Mouse (Mus musculus) heart, postnatal 4 days (tissue): Measurements from ENCODE around the gene Plvap. TPM values are rescaled to one million over a fixed set of nuclear protein-coding genes. Genes with fewer than 3 reads are reported as not detected.

Experiments
- DNase-seq: peaks from one replicate; pipeline ENCODE4 v3.0.0; 2021
- total RNA-seq, 2 experiments: library from RNA; stranded (reverse); gene quantifications; 2 replicates each; pipeline ENCODE4 v1.2.3; 2021

Plvap gene
- total RNA-seq, 2 experiments from 2014 or later: 35.8 to 43.2 TPM

DNA sequence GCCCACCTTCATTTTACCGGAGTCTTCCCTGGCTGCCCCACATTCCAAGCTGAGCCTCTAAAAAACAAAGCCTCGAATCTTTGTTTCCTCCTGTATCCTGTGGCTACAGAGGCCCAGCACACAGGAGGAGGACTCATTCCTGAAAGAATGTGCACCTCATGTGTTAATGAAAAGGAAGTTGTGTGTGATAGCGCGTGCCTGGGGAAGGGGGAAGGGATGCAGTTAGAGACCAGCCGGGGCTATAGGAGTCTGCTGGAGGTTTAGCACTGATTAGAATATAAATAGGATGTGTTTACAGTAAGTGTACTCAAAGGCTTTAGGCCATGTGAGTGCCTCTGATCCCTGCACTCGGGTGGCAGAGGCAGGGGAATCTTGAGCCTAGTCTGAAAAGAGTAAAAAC lies 14.7 kb upstream of the Plvap start:
- peak; percentile 29 for DNase-seq

DNA sequence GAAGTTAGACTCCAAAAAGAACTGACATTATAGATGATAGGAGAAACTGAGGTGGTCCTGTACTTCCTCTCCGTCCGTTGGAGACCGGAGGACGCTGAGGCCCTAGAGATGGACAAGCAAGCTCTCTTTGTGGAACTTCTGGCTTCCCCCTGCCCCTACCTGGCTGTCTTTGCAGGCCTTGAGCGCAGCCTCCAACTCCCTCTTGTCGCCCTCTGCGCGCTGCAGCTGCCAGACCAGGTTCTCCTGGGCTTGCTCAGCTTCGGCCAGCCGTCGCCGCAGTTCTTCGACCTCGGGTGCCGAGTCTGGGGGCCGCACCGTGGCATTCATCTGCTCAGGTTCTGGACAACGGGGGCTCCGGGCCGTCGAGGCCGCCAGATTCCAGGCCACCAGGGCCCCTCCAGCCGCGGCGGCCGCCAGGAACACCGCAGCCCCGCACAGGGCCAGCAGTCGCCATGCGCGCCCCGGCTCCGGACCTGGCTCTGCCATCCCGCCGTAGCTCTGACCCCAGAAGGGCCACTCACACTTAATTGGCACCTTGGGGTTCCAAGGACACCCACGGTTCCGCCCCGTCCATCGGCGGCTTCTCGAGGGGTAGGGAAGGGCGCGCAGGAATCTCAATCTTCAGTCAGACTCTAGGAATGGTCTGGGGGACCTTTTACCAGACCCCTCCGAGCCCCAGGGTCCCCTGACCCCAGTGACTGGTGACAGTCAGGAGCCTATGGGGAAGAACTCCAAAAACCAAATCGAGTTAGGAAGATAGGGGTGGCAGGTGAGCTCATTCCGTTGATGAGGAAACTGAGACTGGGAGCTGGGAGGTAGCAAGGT lies 13.9 kb upstream of the Plvap start, which contains the start of gene Ccdc194:
Gene Ccdc194, minus strand, starts transcription at position 486 of the 825 bp plus-strand sequence.
- DNase-seq: no peak

GRCm38 (mm10) chr8:71521634-71522033 lies 10.1 kb upstream of the Plvap start:
- DNase-seq: peak; percentile 99

DNA sequence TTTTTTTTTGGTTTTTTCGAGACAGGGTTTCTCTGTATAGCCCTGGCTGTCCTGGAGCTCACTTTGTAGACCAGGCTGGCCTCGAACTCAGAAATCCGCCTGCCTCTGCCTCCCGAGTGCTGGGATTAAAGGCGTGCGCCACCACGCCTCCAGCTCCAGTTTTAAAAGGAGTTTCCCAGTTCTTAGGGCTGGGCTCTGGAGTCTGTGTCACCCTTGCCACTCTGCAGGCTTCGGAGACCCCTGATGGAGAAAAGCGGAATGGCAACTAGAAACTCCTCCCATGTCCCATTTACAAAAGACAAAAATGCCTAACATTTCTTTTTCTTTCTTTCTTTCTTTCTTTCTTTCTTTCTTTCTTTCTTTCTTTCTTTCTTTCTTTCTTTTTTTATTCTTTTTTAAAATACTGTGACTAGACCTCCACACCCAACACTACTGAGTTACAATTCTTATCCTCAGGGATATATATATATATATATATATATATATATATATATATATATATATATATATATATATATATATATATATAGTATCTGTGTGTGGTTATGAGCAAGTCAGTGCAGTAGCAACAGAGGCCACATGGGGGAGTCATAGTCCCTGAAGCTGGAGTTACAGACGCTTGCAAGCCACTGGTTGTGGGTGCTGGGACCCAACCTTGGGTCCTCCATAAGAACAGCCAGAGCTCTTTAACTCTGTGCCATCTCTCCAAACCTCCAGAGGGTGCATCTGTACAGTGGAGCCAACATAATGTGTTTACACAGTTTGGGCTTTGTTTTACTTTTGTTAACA lies 7.7 kb upstream of the Plvap start:
- DNase-seq: peak; percentile 82

DNA sequence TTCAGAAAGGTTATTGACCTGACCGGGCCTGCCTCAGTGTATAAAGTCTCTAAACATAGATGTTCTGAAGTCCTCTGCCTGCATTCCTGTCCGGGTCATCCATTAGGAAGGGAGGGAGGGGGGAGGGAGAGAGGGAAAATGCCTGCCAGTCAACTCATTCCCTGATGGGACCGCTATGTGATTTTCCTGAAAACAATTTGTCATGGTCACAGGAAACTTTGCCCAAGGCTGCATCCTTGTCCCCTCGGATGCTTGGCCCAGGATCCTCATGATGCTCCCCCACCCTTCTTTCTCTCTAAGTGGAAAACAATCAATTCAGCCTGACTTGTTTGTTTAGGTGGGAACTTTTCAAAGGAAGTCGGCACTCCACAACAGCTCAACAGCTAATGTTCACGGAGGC lies 5.2 kb upstream of the Plvap start:
- DNase-seq: no peak

- no peak for DNase-seq
Observed at GRCm38 (mm10) chr8:71515043-71515442, 3.5 kb upstream of the Plvap start.

GRCm38 (mm10) chr8:71513018-71513754 lies 1.6 kb upstream of the Plvap start:
- no peak for DNase-seq

GRCm38 (mm10) chr8:71509316-71509715 lies 2.2 kb downstream of the Plvap start:
- DNase-seq: no peak

GRCm38 (mm10) chr8:71507589-71508104 lies 3.9 kb downstream of the Plvap start:
- DNase-seq: peak; percentile 82

DNA sequence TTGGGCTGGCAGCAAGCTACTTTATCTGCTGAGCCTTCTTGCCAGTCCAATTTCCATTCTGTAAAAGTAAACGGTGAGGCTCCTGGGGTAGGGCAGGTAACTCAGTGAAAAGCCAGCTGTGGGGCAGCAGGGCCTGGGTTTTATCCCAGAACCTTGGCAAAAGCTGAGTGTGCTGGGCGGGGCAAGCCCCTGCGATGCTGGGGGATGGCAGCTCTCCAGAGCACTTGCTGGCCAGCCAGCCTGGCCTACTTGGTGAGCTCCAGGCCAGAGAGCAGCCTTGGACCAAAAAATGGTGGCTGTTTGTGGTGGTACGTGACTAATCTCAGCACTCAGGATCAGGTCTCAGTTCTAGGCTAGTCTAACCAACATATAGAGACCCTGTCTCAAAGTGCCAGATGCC lies 5.6 kb downstream of the Plvap start:
- DNase-seq: no peak

- no peak for DNase-seq
Observed at GRCm38 (mm10) chr8:71505326-71505725, 6.2 kb downstream of the Plvap start.

DNA sequence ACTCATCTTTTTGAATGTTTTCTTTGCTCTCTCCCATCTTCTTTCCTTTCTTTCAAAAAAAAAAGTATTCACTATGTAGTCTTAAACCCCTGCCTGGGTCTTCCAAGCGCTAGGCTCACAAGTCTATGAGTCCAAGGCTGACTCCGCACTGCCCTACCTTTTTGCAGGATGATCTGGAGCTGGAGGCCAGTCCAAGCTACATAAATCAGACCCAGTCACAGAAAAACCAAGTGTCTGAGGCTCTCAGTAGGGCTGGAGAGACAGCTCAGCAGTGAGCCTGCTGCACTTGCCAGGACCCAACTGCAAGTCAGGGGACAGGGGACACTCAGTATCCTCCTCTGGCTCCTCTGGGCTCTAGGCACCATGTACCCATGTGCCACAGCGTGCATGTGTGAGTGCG lies 7.2 kb downstream of the Plvap start:
- no peak for DNase-seq

GRCm38 (mm10) chr8:71498816-71499690 lies 12.5 kb downstream of the Plvap start:
- no peak for DNase-seq

DNA sequence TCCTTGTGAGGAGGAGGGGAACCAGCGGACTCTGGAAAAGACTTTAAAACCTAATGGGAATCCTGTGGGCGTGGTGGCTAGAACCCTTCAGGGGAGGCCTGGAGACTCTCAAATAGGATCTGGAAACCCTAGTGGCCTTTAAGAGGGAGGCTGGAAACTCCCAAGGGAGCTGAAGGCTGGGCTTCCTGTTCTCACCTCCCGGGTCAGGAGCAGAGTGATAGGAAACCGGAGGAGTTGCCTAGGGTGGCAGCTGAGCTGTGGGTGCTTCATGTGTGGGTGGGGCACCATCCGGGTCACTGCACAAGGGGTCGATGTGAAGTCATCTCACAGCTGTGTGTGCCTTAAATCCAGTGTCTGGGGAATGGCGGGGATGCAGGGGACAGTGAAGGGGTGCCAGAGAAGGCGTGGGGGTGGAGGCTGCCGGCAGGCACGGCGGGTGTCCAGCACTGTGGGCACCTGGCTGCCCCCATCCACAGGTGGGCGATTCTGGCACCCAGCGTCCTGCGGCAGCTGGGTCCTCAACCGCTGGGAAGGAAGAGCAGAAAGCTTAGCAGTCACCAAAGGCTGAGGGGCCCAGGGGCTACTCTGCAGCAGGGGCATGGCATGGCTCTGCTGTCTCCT lies 13.6 kb downstream of the Plvap start:
- DNase-seq: no peak

DNA sequence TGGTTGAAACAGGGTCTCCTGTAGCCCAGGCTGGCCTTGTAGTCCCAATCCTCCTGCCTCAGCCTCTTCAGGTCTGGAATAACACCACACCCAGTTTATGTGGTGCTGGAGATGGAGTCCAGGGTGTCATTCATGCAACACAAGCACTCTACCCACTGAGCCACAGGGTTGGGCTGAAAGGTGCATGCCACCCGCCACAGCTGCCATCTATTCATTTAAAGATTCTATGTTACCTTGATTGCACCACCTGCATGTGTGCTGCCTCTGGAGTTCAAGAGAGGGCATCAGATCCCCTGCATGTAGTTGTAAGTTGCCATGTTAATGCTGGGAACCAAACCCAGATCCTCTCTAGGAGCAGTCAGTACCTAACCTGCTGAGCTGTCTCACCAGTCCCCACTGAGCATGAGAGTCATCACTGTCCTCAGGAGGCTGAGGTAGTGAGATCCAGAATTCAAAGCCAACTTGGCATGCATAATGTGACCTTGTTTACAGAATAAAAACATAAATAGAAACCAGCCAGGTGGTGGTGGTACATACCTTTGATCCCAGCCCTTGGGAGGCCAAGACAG lies 14.4 kb downstream of the Plvap start:
- no peak for DNase-seq

- peak; percentile 96 for DNase-seq
Observed at GRCm38 (mm10) chr8:71496481-71496880, 15.1 kb downstream of the Plvap start.

DNA sequence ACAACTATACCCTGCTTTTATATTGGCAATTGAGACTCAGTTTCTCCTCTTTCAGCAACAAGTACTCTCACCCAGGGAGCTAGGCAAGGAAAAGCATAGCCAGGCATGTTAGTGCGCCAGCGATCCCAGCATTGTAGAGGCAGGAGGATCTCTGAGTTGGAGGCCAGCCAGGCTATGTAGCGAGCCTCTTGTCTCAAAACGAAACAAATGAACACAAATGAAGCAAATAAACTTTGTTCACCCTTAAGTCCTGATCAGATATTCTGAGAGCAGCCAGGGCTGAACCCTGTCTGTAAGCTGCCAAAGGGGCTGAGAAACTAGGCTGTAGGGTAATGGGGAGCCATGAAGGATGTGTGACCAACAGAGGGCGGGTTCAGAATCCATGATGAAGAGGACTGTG lies 15.7 kb downstream of the Plvap start:
- no peak for DNase-seq

DNA sequence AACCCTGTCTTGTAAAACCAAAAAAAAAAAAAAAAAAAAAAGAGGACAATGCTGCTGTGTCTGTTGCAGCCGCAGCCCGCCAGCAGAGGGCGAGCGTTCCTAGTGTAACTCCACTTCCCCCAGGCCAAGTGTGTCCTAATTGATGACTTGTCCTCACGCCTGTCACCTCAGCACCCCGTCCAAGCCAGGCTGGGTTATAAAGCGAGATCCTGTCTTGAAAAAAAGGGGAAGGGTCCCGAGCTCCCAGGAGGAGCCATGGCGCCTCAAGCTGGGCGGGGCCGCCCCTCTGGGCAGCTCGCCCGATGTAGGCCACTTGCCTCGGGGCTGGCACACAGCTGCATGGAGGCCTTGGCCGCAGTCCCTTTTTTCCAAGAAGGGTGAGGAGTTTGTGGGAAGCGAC lies 16.5 kb downstream of the Plvap start:
- DNase-seq: peak; percentile 93

DNA sequence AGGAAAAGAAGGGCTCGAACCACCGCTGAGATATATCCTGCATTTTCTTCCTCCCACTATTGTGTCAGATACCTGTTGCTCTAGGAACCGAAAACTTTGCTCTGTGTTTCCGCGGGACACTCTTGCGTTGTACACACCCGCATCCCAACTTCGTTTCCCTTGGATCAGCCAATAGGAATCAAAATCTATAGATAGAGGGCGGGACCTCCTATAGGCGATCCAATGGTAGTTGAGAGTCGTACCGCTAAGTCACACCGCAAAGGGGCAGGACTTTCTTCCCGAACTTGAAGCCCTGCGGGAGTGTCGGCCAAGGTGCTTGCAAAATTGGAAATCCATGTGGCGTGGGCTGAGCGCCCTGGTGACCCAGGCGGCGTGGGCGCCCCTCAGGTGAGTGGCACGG lies 23.1 kb downstream of the Plvap start:
- DNase-seq: peak; percentile 93

DNA sequence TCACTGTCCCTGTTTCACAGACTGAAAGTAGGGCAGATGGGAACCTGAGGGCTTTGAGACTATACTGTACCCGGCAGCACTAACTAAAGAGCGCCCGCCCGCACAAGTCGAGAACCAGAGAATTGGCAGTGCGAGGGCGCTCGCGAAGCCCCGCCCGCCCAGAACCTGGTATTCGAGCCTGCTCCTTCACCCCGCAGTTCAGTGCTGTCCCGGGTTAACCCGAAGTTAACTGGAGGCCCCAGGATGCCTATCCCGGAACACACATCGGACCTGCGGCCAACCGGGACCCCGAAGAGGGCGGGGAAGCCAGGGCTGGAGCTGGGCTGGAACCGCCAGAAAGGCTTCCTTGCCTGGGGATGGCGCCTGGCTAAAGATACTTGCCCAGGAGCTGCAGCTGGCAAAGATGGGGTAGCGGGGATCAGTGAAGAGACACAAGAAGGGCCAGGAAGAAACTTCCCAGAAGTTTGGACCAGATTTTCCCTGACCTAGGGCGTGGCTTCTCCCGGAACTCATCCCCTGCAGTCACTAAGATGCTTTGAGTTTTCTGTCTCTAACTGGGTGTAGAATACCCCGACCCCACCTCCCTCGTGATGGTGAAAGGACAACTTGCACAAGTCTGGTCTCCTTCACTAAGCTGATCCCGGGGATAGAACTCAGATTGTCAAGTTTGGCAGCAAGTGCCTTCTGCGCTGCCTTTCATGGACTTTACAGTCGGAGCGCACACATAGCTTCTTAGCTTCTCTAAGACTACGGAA lies 23.7 kb downstream of the Plvap start, which contains the start of gene Gtpbp3:
Gene Gtpbp3, plus strand, starts transcription at position 413 of the 755 bp plus-strand sequence.
- DNase-seq: peak; percentile 84
